Mouse (Mus musculus): Measurements from ENCODE around the gene Mpzl3.
"Not testable (repeated sequence)": the region's sequence is repeated elsewhere in the genome, so short reads cannot be mapped to it uniquely, and the experiment has no call there.

The Mpzl3 gene

DNA sequence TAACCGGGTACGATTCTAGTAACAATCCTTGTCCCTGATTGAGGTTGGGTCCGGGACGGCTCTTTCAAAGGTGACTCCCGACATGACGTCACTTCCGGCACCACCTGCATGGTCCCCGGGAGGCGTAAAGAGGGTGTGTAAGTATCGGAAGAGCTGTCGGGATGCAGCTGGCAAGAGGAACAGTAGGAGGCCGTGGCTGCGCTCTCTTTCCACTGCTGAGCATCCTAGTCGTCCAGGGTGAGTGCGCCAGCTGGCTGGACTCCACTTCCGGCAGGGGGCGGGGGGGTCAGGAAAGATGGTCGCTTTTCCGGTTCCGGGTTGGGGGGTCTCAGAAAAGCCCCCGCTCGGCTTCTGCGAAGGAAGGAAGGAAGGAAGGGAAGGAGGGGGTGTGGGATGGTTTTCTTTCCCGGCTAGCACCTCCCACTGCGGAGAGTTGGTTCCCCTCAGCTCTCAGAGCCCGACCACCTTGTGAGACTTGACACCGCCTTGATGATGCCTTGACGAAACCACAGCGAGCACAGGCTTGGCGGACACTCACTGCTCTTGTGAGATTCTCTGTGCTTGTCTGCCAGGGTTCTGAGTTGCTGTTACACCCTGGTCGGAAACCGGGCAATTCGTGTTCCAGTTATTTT lies at the start of gene Mpzl3:
Gene Mpzl3, plus strand, starts transcription at position 105 of the 632 bp plus-strand sequence.
- DNase-seq (ENCODE audit: low spot score) = peak; percentile 86

DNA sequence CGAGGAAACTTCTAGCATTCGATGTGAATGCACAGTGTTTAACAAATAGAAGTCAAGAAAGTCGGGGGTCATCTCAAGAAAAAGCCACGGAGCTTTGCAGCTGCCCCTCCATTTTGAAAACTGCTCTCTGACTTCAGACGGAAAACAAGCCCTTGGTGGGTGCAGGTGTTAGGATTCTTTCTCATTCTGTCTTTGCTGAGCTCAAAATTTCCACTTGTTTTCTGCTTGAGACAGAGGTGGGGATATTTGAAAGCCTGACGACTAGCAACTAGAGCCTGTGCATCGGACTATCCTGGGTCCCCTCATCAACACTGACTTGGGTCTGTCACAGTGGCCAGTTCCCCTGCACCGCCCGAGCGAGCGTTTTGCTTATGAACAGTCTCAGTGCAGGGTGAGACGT lies 47.6 kb upstream of the Mpzl3 start:
- no peak for DNase-seq (ENCODE audit: low spot score)

DNA sequence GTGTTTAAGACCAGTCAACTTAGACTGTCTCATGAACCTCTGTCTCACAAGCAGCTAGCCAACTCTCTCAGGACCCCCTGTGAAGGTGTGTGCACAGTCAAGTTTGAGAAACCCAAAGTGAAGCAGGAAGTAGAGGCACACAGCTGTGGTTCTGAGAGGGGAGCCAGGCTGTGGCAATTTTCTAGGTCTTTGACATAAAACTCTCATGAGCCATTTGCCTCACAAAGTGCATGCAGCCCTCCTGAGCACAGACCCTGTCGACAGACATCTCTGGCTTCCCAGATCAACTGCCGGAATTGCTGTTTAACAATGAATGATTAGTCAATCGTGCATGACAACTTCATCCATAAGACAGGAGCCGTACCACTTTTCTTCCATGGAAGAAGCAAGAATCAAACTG lies 46.6 kb upstream of the Mpzl3 start:
- DNase-seq (ENCODE audit: low spot score) = no peak

DNA sequence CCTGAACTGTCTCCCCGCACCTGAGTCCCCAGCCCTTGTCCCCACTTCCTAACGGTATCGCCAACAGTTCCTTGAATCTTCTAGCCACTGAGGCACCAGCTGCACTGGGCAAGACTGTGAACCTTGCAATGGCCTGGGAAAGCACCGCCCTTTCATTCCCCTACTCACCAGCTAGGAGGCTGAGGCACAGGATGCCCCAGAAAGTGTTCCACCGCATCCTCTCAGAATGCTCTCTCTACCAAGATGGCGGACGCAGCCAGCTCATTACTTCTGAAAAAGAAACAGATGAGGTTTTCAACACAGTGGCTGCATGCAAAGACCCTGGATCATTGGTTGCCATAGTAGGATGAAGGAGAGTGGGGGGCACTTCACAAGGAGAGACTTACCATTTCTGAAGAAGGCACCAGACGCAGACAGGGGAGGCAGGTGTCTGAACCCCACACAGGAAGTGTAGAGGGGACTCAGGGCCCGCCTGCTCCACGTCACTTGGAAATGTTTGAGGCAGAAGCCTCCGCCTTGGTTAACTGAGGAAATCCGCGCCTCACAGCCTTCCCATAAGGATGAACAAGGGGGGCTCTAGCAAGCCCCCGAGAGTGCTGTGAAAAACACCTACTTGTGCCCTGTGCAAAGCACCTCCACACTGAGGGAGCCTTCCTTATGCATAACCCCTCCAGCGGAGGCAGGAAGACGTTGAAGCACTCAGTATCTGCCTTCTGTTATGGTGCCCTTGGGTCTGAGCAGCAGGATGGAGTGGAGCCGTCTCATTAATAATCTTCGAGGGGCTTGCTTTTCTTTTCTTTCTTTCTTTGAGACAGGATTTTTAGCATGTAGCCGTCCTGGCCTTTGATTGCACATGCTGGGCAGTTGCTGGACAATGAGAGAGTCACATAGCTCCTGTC lies 45.6 kb upstream of the Mpzl3 start, which contains the start of gene Cd3e:
Gene Cd3e, minus strand, starts transcription at position 448 of the 899 bp plus-strand sequence.
- no peak for DNase-seq (ENCODE audit: low spot score)

DNA sequence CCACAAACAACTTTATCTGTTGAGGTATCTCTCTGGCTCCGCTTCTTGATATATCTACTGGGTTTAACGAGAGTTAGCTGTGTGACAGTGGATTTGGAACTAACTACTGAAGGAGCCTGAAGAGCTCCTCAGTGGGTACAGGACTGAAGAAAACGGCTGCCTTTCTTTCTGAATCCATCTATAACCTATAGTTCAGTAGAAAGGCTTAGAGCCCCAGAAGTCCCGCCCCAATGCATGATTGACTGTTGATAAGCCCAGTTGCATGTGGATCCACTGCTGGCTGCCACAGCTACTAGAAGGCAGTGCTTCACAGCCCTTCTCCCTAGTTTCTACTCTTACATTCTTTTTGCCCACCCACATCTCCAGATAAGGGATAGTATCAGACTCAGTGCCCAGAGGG lies 44.5 kb upstream of the Mpzl3 start:
- DNase-seq (ENCODE audit: low spot score) = no peak

DNA sequence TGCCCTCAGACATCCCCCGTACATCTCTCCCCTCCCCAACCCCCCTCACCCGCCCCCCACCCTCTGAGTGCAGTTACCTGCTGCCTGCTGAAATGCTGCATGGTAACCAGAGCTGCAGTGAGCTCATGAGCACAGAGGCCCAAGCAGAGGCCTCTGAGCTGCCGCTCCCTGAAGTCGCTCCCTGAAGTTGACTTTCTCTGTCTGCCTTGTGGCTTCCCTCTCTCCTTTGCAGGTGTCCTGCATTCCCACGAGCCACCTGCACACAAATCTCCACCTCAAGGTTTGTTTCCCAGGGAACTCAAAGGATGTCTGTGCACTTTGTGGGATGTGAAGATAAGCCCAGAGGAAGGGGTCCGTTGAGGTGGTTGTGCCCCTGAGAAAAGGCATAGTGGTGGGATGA lies 43.7 kb upstream of the Mpzl3 start:
- DNase-seq (ENCODE audit: low spot score) = no peak

DNA sequence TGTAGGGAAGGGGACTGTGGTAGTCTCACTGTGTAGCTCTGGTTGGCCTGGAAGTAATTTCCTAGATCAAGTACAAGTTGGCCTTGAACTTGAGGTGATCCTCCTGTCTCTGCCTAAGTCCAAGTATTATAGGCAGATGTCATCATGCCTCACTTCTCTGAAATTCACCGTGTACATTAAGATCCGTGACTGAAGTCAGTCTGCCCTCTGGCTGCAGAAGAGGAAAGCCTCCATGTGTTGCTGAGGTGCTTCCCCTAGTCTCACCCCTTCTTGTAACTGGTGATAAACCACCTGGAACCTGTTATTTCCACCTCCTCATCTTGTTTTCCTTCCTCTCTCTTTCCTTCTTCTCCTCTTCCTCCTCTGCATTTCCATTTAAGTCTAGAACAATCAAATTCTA lies 40.1 kb upstream of the Mpzl3 start:
- no peak for DNase-seq (ENCODE audit: low spot score)

DNA sequence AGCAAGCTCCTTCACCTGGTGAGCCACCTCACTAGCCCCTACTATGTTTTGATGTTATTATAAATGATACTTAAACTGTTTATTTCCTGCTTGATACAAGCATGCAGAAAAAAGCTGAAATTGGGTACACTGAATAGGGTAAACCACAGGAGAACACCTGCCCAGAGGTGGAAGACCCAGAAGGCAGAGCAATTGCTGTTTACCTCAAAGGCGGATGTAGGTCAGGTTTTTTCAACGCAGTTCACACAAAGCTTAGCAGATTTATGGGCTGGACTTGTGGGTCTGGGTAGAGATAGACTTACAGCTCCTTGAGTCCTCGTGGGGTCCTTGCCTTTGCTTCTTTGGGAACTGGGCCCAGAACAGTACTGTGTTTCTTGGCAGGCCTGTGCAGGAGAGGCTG lies 39.1 kb upstream of the Mpzl3 start:
- no peak for DNase-seq (ENCODE audit: low spot score)

DNA sequence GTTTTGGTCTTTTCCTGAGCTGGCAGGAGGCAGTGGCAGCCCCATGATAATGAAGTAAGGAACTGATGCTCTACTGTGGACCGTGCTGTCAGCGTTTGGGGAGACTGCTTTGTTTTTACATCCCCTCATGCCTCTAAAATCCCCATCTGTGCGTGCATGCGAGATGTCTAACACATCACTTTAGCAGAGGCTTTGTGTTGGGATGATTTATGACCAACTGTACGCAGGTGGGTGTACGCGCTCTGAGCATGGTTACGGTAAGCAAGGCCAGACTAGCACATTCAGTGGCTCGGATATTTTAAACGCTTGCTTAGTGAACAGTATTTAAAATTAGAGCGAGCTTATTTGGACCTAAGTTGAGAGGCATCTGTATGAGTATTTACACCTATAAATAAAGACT lies 37.0 kb upstream of the Mpzl3 start:
- DNase-seq (ENCODE audit: low spot score) = no peak

DNA sequence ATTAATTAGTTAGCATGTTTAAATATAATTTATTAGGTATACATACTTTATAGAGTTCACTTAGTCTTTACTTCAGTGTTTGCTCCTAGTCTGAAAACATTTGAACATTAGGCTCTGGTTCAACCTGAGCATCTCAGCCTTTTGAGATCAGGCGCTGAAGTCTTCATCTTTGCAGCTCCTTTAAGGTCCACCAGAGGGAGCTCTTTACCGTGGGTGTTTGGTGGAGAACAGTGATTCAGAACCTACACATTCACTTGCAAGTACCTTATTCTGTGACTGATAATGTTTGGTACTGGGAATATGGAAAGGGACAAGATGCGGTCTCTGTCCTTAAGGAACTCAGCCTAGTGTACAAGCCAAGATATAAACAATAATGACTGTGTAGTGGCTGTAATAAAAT lies 32.2 kb upstream of the Mpzl3 start:
- peak; percentile 23 for DNase-seq (ENCODE audit: low spot score)

DNA sequence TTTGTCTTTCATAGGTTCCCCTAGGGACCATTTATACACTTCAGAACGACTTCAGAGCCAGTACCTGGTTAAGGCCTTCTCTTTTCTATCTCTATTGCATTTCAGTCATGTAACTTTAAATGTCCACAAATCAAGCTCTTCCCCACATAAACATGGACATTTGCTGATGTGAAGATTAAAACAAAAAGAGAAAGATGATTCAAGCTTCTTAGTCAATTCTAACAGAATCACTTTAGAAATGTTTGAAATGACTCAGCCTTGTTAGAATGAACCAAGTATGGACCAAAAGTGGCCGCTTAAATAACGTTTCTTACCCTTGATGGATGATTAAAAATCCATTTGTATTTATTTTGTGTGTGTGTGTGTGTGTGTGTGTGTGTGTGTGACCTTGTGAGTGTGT lies 31.3 kb upstream of the Mpzl3 start:
- no peak for DNase-seq (ENCODE audit: low spot score)

DNA sequence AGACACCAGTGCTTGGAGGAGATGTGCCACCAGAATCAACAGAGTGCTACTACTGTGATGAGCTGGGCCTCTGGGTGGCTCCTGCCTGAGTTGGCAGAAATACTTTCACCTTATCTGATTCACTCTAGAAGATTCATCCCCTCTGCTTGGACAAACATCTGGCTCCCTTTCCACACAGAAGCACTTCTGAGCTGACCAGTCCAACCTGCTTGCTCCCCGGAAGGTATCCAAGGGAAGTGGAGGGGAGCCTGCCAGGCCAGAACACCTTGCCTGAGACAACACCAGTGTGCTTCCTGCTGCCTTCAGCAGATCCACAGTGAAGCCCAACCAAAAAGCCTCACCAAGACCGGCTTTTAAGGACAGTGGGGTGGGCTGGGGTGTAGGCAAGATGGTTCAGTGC lies 30.8 kb upstream of the Mpzl3 start:
- DNase-seq (ENCODE audit: low spot score) = no peak

DNA sequence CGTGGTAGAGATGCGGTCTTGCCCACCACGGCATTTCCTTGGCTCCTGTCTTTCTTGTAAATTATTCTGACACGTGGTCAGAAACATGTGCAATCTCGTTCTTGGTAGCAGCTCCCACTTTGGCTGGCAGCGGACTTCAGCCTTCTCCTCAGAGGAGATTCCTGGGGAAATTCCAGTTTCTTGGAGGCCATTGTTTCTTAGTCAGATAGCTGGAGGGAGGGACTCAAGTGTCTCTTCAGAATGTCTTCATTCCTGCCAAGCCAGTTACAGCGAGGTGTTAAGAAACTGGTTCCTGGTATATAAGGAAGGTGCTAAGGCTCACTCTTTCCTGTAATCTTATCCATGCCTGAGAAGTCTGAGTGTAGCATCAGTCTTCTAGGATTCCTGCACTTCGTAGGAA lies 27.6 kb upstream of the Mpzl3 start:
- DNase-seq (ENCODE audit: low spot score) = no peak

DNA sequence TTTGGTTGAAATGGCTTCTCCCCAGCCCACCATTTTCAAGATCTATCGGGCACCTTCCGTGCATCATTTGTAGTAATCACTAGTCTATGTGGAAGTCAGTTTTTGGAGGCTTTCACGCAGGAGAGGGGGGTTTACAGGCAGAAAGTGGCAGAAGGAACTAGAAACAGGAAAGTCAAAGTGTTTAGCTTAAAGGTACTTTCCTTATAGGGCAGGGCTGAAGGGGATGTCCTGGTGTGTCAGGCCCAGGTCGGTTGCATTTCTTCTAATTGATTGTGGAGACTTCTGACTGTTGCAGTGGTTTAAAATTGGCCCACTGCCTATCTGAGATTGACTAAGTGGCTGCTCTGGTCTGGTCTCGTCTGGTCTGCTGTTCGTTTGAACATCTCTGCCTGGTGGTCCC lies 24.6 kb upstream of the Mpzl3 start:
- DNase-seq (ENCODE audit: low spot score) = no peak

DNA sequence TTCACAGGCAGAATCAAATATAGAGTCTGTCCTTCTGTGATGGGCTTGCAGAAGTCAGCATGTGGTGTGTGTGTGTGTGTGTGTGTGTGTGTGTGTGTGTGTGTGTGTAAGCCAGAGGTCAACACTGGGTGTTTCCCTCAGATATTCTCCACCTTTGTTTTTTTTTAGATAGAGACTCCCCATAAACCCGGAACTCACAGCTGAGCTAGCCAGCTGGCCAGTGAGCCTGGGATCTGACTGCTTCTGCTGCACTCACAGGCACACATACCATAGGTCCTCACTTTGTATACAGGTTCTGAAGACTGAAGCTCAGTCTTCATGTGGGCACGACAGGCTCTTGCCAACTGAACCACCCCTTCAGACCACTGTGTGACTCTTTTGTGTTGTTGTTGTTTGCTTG lies 22.7 kb upstream of the Mpzl3 start:
- no peak for DNase-seq (ENCODE audit: low spot score)

DNA sequence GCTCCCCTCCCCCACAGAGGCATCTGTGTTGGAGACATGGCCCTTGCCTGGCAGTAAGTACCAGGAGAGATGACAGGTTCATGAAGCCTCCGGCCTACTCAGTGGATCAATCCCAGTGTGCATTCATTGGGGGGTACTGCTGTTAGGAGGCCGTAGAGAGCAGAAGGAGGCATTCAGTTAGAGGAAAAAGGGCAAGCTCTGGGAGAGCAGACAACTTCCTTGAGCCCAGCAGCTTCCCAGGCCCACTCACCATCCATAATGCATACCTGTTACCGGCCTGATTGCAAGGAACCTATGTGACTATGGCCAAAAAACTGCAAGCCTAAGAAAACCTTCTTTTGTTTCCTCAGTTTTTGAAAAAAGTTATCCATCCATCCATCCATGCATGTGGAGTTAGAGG lies 20.5 kb upstream of the Mpzl3 start:
- DNase-seq (ENCODE audit: low spot score) = no peak

DNA sequence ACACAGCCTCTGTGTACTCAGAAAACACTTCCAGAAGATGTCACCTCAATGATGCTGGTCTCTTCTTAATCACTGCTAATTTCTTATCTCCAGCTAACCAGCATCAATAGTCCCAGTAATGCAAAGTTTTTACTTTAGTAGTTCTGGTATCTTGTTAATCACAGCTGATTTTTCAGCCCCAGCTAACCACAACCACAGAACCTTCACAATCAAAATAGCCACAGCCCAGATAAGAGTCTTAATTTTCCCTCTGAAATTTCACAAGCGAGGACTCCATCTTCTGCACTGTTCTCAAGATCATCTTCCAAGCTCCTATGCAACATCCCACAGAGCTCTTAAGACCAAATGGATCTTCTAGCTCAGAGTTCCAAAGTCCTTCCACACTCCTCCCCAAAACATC lies 17.2 kb upstream of the Mpzl3 start:
- not testable (repeated sequence) for DNase-seq (ENCODE audit: low spot score)

DNA sequence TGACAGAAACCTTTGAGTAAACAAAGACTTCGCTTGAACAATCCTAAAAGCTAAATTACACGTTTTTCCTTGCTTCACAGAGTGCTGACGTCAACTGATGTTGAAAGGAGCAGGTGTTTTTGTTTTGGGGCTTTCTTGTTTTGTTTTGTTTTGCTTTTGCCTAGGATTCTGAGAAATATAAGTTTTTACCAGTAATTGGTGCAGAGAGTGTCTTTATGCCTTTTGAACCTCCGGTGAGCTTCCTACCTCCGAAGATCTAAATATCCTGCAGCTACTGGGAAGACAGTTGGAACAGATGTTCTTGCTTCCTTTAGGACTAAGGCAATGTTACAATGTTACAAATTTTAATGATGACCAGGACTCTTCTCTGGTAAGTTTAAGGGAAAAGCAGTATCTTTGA lies 15.5 kb upstream of the Mpzl3 start, which contains the start of gene Mpzl2:
Gene Mpzl2, plus strand, starts transcription at position 301 of the 400 bp plus-strand sequence.
- DNase-seq (ENCODE audit: low spot score) = no peak

DNA sequence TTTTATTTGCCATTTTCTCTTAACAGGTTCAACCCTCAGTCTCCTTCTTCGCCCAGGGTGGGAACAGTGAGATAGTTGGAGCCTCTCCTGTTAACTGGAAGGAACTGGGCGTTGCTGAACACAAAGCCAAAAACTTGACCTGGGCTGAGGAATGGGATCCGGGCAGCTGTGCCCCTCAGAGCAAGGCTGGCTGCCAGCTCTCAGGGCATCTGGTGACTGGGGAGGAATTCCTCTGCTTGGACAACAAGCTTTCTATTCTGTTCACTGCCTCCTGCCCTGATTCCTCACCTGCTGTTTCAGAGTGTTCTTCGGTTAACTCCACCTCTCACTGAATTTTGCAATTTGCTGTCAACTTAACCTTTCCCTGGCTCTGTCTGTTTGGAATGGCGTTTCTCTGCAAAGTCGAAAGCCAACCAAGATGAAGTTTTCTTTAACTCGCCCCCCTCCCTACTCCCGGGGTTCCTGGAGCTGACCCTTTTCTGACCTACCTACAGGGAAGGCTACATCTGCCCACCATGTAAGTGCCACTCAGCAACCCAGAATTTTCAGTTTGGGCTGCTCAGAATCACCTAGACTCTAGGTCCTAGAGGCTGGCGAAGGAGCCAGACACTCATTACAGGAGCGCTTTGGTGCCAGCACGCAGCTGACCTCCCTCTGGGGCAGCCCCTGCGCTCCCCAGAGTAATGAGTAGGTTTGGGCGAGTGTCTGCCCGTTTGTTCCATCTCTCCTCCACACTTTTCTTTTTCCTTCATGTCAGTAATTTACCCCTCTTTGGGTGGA lies 14.7 kb upstream of the Mpzl3 start:
- DNase-seq (ENCODE audit: low spot score) = no peak

DNA sequence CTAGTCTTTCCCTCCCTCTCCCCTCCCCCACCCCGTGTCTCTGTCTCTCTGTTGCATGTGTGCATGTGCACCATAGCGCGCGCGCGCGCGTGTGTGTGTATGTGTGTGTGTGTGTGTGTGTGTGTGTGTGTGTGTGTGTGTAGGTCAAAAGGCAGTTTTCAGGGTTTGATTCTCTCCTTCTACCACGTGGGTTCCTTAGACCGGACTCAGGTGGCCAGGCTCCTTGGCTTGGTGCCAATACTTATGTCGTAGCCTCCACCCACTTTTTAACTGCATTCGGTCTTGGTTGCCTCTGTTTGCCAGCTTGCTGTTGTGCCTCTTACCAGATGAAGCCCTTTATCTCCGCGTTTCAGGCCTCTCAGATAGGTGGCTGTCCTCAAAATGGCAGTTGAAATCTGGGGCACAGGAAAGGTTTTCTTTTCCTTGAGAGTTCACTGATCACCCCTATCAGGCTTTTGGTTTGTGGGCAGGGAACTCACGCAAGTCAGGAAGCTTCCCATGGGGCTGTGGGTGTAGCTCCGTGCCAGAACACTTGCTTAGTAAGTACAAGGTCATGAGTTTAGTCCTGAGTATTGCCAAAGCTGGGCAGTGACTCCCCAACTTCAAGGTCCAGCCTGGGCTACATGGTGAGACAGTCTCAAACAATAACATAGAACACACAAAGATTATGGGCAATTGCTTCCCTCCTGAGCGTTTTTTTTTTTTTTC lies 13.7 kb upstream of the Mpzl3 start:
- no peak for DNase-seq (ENCODE audit: low spot score)

DNA sequence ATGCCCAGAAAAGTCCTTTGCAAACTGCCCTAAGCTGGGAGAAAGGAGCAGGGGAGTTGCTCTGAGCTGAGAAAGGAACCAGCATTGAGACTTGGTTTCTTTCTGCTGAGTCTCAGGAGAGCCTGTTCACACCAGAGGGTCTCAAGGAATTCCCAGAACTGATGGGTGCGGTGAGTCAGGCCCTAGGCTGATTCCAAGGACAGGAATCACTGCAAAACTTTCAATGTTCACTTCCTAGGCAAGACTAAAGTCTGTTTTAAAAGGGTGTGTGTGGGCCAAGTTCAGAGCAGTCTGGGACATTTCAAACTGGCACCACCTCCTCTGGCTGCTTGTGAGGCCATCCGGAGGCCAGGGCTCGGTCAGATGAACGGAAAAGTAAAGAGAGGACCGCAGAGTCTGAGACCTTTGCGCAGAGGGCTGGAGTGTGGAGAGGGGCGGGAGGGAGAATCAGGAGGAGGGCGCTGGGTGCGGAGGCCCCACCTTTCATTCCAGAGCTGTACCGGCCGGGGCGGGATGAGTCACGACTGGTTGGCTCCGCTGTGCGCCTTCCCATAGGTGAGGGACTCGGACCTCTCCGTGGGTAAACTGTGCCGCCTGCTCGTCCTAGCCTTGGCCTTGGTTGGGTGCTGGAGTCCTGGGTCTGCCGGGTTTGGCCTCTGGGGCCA lies 12.8 kb upstream of the Mpzl3 start:
- DNase-seq (ENCODE audit: low spot score) = no peak

DNA sequence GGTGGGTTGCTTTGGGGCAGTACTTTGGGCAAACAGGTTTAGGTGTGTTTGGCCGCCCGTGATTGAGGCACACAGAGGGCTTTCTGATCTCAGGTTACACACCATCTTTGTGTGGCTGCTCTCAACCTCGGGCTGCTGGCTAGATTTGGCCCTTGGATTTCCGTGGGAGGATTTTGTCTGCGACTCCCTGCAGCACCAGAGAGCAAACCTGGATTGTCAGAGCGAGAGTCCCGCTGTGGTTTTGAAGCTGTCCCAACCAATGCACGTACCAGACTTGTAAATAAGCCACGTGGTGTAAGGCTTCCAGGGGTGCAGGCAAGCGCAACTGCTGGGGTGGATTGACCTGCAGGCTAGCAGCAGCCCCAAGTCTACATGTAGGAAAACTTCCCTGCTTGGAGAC lies 12.0 kb upstream of the Mpzl3 start:
- no peak for DNase-seq (ENCODE audit: low spot score)

All from left cerebral cortex, adult 11 months (tissue).